In genomic region chr19:15924181-15924865, GRCm38 (mm10) we compare ENCODE assay signal across 8 mouse cellular contexts. TPM values are rescaled to one million over a fixed set of nuclear protein-coding genes. Genes with fewer than 3 reads are reported as not detected.
DNase-seq lines count a peak whose midpoint lies in the region; ATAC-seq and TF ChIP-seq lines count a peak whose summit lies in the region.

No protein-coding gene starts in this region.

- peaks cover 31% of the 10 kb centered on the region for H3K79me3 ChIP-seq in C2C12 (ENCODE audit: low read depth)

- H3K4me1 ChIP-seq in embryonic fibroblast, embryonic 13.5 days (ENCODE audit: control insufficient read depth, insufficient read depth, low read length) = peaks cover 2% of the 10 kb centered on the region; the same call in 1 of the 2 replicates
- peaks cover 12% of the 10 kb centered on the region; the same call in 1 of the 2 replicates for H3K4me1 ChIP-seq in heart, embryonic 11.5 days (ENCODE audit: control insufficient read depth, insufficient read depth, low read length)
- H3K4me1 ChIP-seq in kidney, embryonic 15.5 days = peaks cover 23% of the 10 kb centered on the region
- peaks cover 19% of the 10 kb centered on the region for H3K4me1 ChIP-seq in limb, embryonic 14.5 days (ENCODE audit: control insufficient read depth, insufficient read depth, low read length)
- H3K4me1 ChIP-seq in midbrain, embryonic 14.5 days (ENCODE audit: control insufficient read depth, insufficient read depth, low read length) = peaks cover 19% of the 10 kb centered on the region; the same call in 1 of the 2 replicates

- peak overlapping the region; percentile 95 for H3ac ChIP-seq in C2C12 (ENCODE audit: control insufficient read depth, insufficient read length, low read depth)

- H3K9ac ChIP-seq in heart, embryonic 11.5 days (ENCODE audit: low read depth, low read length) = peak overlapping the region; percentile 69
- peak overlapping the region; percentile 56 for H3K9ac ChIP-seq in kidney, embryonic 15.5 days
- H3K9ac ChIP-seq in limb, embryonic 14.5 days (ENCODE audit: low read depth, low read length, severe bottlenecking) = peak overlapping the region; percentile 59
- H3K9ac ChIP-seq in midbrain, embryonic 14.5 days (replicated peaks; ENCODE audit: low read length) = peak overlapping the region; percentile 56

- no peaks in the 10 kb centered on the region for H3K9me3 ChIP-seq in heart, embryonic 11.5 days (replicated peaks; ENCODE audit: control insufficient read depth, low read length)
- no peaks in the 10 kb centered on the region for H3K9me3 ChIP-seq in kidney, embryonic 15.5 days (replicated peaks)
- no peaks in the 10 kb centered on the region for H3K9me3 ChIP-seq in limb, embryonic 14.5 days (ENCODE audit: control insufficient read depth, low read length)
- no peaks in the 10 kb centered on the region for H3K9me3 ChIP-seq in midbrain, embryonic 14.5 days (ENCODE audit: control insufficient read depth, low read length)

- H3K79me2 ChIP-seq in C2C12 (ENCODE audit: control insufficient read depth, insufficient read depth) = peaks cover 52% of the 10 kb centered on the region

- peak overlapping the region; percentile 97 for H3K4me2 ChIP-seq in heart, embryonic 11.5 days
- H3K4me2 ChIP-seq in kidney, embryonic 15.5 days = peak overlapping the region; percentile 94
- H3K4me2 ChIP-seq in limb, embryonic 14.5 days (replicated peaks; ENCODE audit: low read depth, low read length, severe bottlenecking) = peak overlapping the region; percentile 77
- peak overlapping the region; percentile 88 for H3K4me2 ChIP-seq in midbrain, embryonic 14.5 days (ENCODE audit: low read length)

- peak; percentile 92 for DNase-seq in brain, adult 2 months (ENCODE audit: low read depth, low spot score)
- peak; percentile 58 for DNase-seq in limb, embryonic 14.5 days (ENCODE audit: low spot score)
- DNase-seq in midbrain, embryonic 14.5 days = peak; percentile 72
- DNase-seq in spleen, adult 18-20 months = peak; percentile 29 to 42

- peaks cover 18% of the 10 kb centered on the region for H3K36me3 ChIP-seq in C2C12 (ENCODE audit: control insufficient read depth, insufficient read depth)
- H3K36me3 ChIP-seq in heart, embryonic 11.5 days (ENCODE audit: control insufficient read depth, insufficient read depth, low read length) = no peaks in the 10 kb centered on the region
- H3K36me3 ChIP-seq in kidney, embryonic 15.5 days = peaks cover 5% of the 10 kb centered on the region; the same call in 1 of the 2 replicates
- peaks cover 6% of the 10 kb centered on the region for H3K36me3 ChIP-seq in limb, embryonic 14.5 days (ENCODE audit: control insufficient read depth, insufficient read depth, low read length)
- H3K36me3 ChIP-seq in midbrain, embryonic 14.5 days (ENCODE audit: control insufficient read depth, insufficient read depth, low read length) = no peaks in the 10 kb centered on the region

- peak overlapping the region; percentile 83 for H3K27ac ChIP-seq in embryonic fibroblast, embryonic 13.5 days (ENCODE audit: insufficient read depth, low read length)
- peak overlapping the region; percentile 38; the same call in 1 of the 2 replicates for H3K27ac ChIP-seq in heart, embryonic 11.5 days (ENCODE audit: low read depth, low read length)
- peak overlapping the region; percentile 89 for H3K27ac ChIP-seq in kidney, embryonic 15.5 days
- peak overlapping the region; percentile 89 for H3K27ac ChIP-seq in limb, embryonic 14.5 days (replicated peaks; ENCODE audit: low read depth, low read length)
- H3K27ac ChIP-seq in midbrain, embryonic 14.5 days (replicated peaks; ENCODE audit: low read depth, low read length) = peak overlapping the region; percentile 79

- H3K27me3 ChIP-seq in C2C12 (ENCODE audit: control insufficient read depth, insufficient read depth, insufficient read length) = no peaks in the 10 kb centered on the region
- no peaks in the 10 kb centered on the region for H3K27me3 ChIP-seq in heart, embryonic 11.5 days (ENCODE audit: control insufficient read depth, insufficient read depth, low read length)
- H3K27me3 ChIP-seq in kidney, embryonic 15.5 days = no peaks in the 10 kb centered on the region
- no peaks in the 10 kb centered on the region for H3K27me3 ChIP-seq in limb, embryonic 14.5 days (ENCODE audit: control insufficient read depth, insufficient read depth, low read length)
- no peaks in the 10 kb centered on the region for H3K27me3 ChIP-seq in midbrain, embryonic 14.5 days (ENCODE audit: control insufficient read depth, insufficient read depth, low read length)

- no peak for TF ChIP-seq POLR2A in embryonic fibroblast, embryonic 13.5 days (IDR thresholded peaks at IDR 0.05; ENCODE audit: low read depth, low read length)
- TF ChIP-seq POLR2A in limb, embryonic 14.5 days (IDR thresholded peaks at IDR 0.05; ENCODE audit: borderline replicate concordance, extremely low read depth, insufficient read depth, insufficient read length) = 0 out of 2 replicates have a peak, but pooled peaks have one; percentile 25

- no peak for TF ChIP-seq CTCF in C2C12 (IDR thresholded peaks at IDR 0.05; ENCODE audit: control insufficient read depth, insufficient read depth, insufficient read length)
- no peak for TF ChIP-seq CTCF in embryonic fibroblast, embryonic 13.5 days (IDR thresholded peaks at IDR 0.05; ENCODE audit: borderline replicate concordance, insufficient read depth, low read length)

- peak; percentile 63; the same call in 1 of the 2 replicates for ATAC-seq in heart, embryonic 11.5 days (replicated peaks; ENCODE audit: insufficient number of reproducible peaks, low FRiP score, low TSS enrichment)
- ATAC-seq in kidney, embryonic 15.5 days (replicated peaks; ENCODE audit: low FRiP score) = peak; percentile 71
- peak; percentile 36 for ATAC-seq in limb, embryonic 14.5 days (ENCODE audit: low FRiP score, low read depth)
- ATAC-seq in midbrain, embryonic 14.5 days (ENCODE audit: low FRiP score, low TSS enrichment) = peak; percentile 46

- WGBS in heart, embryonic 11.5 days (ENCODE audit: insufficient replicate concordance) = under 1% methylated on average over 46 of the region's 46 CpGs
- under 1% methylated on average over 46 of the region's 46 CpGs for WGBS in kidney, embryonic 15.5 days
- WGBS in limb, embryonic 14.5 days = under 1% methylated on average over 43 of the region's 46 CpGs
- under 1% methylated on average over 46 of the region's 46 CpGs for WGBS in midbrain, embryonic 14.5 days

- H3K4me3 ChIP-seq in C2C12 (ENCODE audit: insufficient read depth, poor library complexity, severe bottlenecking) = peak overlapping the region; percentile 72
- H3K4me3 ChIP-seq in embryonic fibroblast, embryonic 13.5 days (ENCODE audit: insufficient read depth, low read length) = peak overlapping the region; percentile 78
- peak overlapping the region; percentile 68 for H3K4me3 ChIP-seq in heart, embryonic 11.5 days (ENCODE audit: low read depth, low read length)
- peak overlapping the region; percentile 68 for H3K4me3 ChIP-seq in kidney, embryonic 15.5 days (replicated peaks)
- H3K4me3 ChIP-seq in limb, embryonic 14.5 days (replicated peaks; ENCODE audit: low read length) = peak overlapping the region; percentile 45
- H3K4me3 ChIP-seq in midbrain, embryonic 14.5 days (replicated peaks; ENCODE audit: low read depth, low read length) = peak overlapping the region; percentile 54

TF ChIP-seq in C2C12, 6 proteins besides CTCF, POLR2A, EP300 and RAD21:
- TF ChIP-seq MYOD1 (IDR thresholded peaks at IDR 0.05; ENCODE audit: control insufficient read depth, insufficient read length, low read depth) = peak; percentile 83
- no peak for TF ChIP-seq USF1 (IDR thresholded peaks at IDR 0.05; ENCODE audit: low read depth)
- TF ChIP-seq CEBPB (IDR thresholded peaks at IDR 0.05; ENCODE audit: low read depth) = no peak

RNA-seq across cellular contexts. Expression of gene Psat1, which starts 22.8 kb away (rescaled TPM):
- 292 TPM for polyA plus RNA-seq in C2C12 (2012; fragmentation: generic; extraction: Trizol)
- 295 and 364 TPM in 2 replicates for polyA plus RNA-seq in embryonic fibroblast, embryonic 13.5 days (2011; ENCODE audit: insufficient read length, low read depth, missing spikeins)
- polyA plus RNA-seq in heart, embryonic 11.5 days (2014; fragmentation: Nextera tagmentation; extraction: Ambion mirVana) = 47.2 and 52.8 TPM in 2 replicates
- polyA plus RNA-seq in kidney, embryonic 15.5 days (2015; fragmentation: Nextera tagmentation; extraction: Ambion mirVana) = 93.5 and 107 TPM in 2 replicates
- 71.5 and 76.0 TPM in 2 replicates for polyA plus RNA-seq in limb, embryonic 14.5 days (2012; rRNA removed)
- 99.2 and 119 TPM in 2 replicates for polyA plus RNA-seq in limb, embryonic 14.5 days (2014; fragmentation: Nextera tagmentation; extraction: Ambion mirVana)
- polyA plus RNA-seq in midbrain, embryonic 14.5 days (2014; fragmentation: Nextera tagmentation; extraction: Ambion mirVana) = 104 and 137 TPM in 2 replicates

Comparison
In these comparisons a context has a peak if more than half of its experiments do, and no peak if none do; other contexts are left out.
1. Peak in every context shown above with its lines: DNase-seq, ATAC-seq, H3K4me3 ChIP-seq and H3K27ac ChIP-seq.
2. DNase-seq: peak in every context shown above with its lines; median percentile 92 in brain, adult 2 months; 72 in midbrain, embryonic 14.5 days; 58 in limb, embryonic 14.5 days; 36 in spleen, adult 18-20 months.
3. H3K27ac ChIP-seq: peak in every context shown above with its lines; median percentile 89 in kidney, embryonic 15.5 days; 89 in limb, embryonic 14.5 days; 83 in embryonic fibroblast, embryonic 13.5 days; 79 in midbrain, embryonic 14.5 days; 38 in heart, embryonic 11.5 days.